Mouse (Mus musculus) cerebellum, adult 9-10 months (tissue): ENCODE measurements around the gene Map4k4.

Experiments
- DNase-seq: peaks from one replicate; pipeline ENCODE4 v3.0.0; 2022

The Map4k4 gene

GRCm38 (mm10) chr1:40053071-40053470, 152.4 kb downstream of the Map4k4 start:
- DNase-seq = no peak

- no peak for DNase-seq
Observed at GRCm38 (mm10) chr1:40055051-40055450, 154.3 kb downstream of the Map4k4 start.

- no peak for DNase-seq
Observed at GRCm38 (mm10) chr1:40055963-40056362, 155.2 kb downstream of the Map4k4 start.

DNA sequence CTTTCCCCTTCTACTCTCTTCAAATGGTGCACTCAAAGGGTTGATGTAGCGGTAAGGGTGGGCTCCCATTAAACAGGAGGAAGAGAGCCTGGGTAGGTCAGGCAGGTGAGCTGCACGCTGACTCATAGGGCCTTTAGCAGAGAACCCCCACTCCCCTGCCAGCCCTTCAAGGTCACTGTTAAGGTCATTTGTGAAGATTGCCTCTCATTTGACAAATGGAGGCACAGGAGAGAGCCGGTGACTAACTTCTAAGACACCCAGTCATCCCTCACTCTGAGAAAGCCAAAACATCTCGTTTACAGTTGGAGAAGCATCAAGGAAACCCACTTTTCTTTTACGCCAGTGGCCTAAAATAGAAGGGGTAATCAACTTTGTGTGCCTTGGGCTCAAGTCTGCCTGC, 156.6 kb downstream of the Map4k4 start:
- no peak for DNase-seq

GRCm38 (mm10) chr1:40058013-40058412, 157.3 kb downstream of the Map4k4 start:
- no peak for DNase-seq

DNA sequence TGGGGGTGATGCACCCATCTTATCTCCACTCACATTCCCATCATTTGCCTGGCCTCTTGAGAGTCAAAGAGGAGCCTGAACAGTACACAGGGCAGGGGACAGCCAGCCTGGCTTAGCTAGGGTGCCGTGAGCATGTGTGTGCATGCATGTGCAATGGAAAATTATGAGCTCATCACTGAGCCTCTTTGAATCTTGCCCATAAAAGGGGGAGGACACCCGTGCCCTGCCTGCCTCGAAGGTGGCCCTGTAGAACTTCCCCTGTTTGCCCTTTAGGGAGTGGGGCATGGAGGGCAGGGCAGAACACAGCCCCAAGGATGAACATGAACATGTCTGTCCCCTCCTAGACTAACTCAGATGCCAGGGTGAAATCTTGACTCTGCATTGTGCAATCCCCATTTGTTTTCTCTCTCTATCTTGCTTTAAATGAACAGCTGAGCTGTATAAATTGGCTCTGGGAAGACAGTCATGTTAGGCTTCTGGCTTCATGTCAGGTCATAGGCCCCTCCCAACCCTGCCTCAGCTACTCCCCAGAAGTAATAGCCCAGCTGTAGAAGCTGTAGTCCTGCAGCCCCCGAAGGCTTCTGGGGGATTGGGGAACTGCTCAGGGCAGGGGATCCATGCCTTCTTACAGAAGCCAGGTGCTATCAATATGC, 158.5 kb downstream of the Map4k4 start:
- no peak for DNase-seq

DNA sequence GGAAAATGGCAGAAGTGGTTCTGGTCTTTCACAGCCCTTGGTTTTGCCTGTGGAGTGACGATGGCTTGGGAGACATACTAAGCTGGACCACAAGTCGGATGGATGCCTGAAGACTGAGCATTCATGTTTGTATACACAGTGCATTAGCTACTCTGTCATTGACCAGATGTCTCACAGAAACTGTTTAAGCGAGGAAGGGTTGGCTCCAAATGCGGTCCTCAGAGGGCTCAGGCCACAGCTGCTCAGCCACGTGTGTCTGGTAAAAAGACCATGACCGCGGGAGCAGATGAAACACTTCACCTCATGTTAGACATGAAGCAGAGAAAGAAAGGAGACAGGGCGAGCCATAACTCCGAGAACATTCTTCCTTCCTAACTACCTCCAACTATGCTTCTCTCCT, 160.6 kb downstream of the Map4k4 start:
- no peak for DNase-seq

DNA sequence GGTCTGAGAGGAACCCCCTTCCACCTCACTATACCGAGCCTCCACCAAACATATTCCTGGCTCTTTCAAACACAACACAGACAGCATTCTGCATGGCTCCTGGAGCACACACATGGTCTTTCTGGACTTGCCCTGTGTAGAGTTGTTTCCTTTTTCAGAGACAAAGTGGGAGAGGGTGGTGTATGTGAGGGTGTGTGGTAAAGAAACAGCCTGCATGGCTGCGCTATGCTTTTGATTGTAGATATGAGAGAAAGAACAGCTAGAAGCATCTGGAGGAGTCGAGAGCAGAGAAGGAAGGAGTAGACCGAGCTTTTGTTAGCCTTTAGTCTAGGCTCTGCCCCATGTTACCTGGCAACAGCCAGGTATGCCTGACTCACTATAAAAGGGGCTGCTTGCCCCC, 162.7 kb downstream of the Map4k4 start:
- DNase-seq = no peak

DNA sequence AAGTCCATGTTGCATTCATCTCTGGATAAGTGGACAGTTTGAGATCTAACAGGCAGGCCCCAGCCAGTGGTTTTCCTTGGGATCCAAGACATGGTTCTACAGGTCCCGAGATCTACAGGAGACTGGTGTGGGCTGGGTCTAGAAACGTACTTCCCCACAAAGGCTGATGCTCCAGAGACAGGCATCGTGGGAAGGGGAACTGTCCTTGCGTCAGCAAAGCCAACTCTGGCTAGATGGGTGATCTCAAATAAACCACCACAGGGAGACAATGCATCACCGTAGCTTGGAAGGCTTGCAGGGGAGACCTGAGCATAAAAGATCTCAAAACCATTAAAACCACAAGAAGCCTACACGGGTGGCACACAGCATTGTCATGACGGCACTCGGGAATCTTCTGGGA, 163.8 kb downstream of the Map4k4 start:
- DNase-seq = no peak

DNA sequence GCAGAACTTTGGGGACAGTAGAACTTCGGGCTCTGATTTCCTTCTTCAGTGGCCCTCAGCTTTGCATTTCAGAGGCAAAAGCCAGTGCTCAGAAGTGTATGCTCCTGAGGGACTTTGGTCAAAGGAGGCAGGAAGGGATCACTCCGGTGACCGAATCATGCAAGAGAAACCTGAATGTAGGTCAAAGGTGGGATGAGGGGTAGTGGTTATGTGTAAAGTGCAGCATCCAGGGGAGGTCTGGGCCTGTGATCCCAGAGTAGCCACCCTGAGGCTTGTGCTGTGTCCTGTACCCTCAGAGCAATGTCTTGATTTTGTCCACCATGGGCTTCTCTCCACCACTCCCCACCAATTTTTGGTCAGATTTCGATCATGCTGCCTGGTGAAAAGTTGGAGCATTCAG, 171.8 kb downstream of the Map4k4 start:
- DNase-seq = no peak

GRCm38 (mm10) chr1:40073779-40074178, 173.1 kb downstream of the Map4k4 start, which contains the start of gene Il1r2:
Gene Il1r2, plus strand, starts transcription at chr1:40074079.
- no peak for DNase-seq
